Mouse (Mus musculus): ENCODE data around the gene Arhgef12.

- TF ChIP-seq CTCF (conservative IDR thresholded peaks at IDR 0.05; ENCODE audit: insufficient read depth, insufficient read length, low read depth, low read length) (no peak), POLR2A (IDR thresholded peaks at IDR 0.05; ENCODE audit: low read depth, low read length) (no peak)
Measured at GRCm38 (mm10) chr9:43074611-43075010, 32.4 kb downstream of the Arhgef12 start.

Data from kidney, adult 2 months (tissue).